Mouse (Mus musculus) heart, embryonic 11.5 days (tissue): ENCODE data around the gene Ly6g6e. TPM values are rescaled to one million over a fixed set of nuclear protein-coding genes. Genes with fewer than 3 reads are reported as not detected.
"Not testable (repeated sequence)": the region's sequence is repeated elsewhere in the genome, so short reads cannot be mapped to it uniquely, and the experiment has no call there.

Experiments
- ATAC-seq: fragments of 200-750 bp; cut with Nextera tagmentation; replicated peaks from 2 replicates; pipeline ENCODE4 v1.8.0; 2017; ENCODE audit warnings: moderate library complexity; ENCODE audit not compliant: insufficient number of reproducible peaks, low FRiP score, low TSS enrichment
- H3K27ac ChIP-seq: fragments of 300-500 bp; sonication (generic); 2 replicates; pipeline ENCODE4 v1.5.1; 2014; ENCODE audit warnings: mild to moderate bottlenecking, low read depth, low read length
- H3K27me3 ChIP-seq: fragments of 300-500 bp; sonication (generic); 2 replicates; pipeline ENCODE4 v1.6.1; 2014; ENCODE audit warnings: mild to moderate bottlenecking, low read length, mixed read lengths; ENCODE audit not compliant: control insufficient read depth, insufficient read depth
- H3K36me3 ChIP-seq: fragments of 300-500 bp; sonication (generic); 2 replicates; pipeline ENCODE4 v1.6.1; 2014; ENCODE audit warnings: mild to moderate bottlenecking, low read length, moderate library complexity, mixed read lengths; ENCODE audit not compliant: control insufficient read depth, insufficient read depth
- H3K4me1 ChIP-seq: fragments of 300-500 bp; sonication (generic); 2 replicates; pipeline ENCODE4 v1.6.1; 2014; ENCODE audit warnings: low read length; ENCODE audit not compliant: control insufficient read depth, insufficient read depth
- H3K4me2 ChIP-seq: fragments of 300-500 bp; sonication (generic); 2 replicates; pipeline ENCODE4 v1.6.1; 2014; ENCODE audit warnings: mild to moderate bottlenecking, moderate library complexity
- H3K4me3 ChIP-seq: fragments of 300-500 bp; sonication (generic); 2 replicates; pipeline ENCODE4 v1.5.1; 2014; ENCODE audit warnings: low read depth, low read length
- H3K9ac ChIP-seq: fragments of 300-500 bp; sonication (generic); 2 replicates; pipeline ENCODE4 v1.6.1; 2014; ENCODE audit warnings: mild to moderate bottlenecking, low read depth, low read length, moderate library complexity
- H3K9me3 ChIP-seq: fragments of 300-500 bp; sonication (generic); replicated peaks from 2 replicates; pipeline ENCODE4 v1.6.1; 2016; ENCODE audit warnings: low read length; ENCODE audit not compliant: control insufficient read depth
- WGBS: fragments of 180-500 bp; shearing (Covaris S2); extraction: QIAGEN DNeasy Blood & Tissue Kit; methylation state at CpG from one replicate; pipeline ENCODE4 v1.1.7; 2014; ENCODE audit not compliant: insufficient replicate concordance; 5-methylcytosine and 5-hydroxymethylcytosine counted together
- polyA plus RNA-seq: library from polyadenylated mRNA; unstranded; fragments of >200 nt; fragmentation: Nextera tagmentation; extraction: Ambion mirVana; gene quantifications from 2 replicates; pipeline ENCODE4 v1.2.1, GENCODE M21; 2014

The Ly6g6e gene
- polyA plus RNA-seq = 0.42 TPM in 1 of 2 replicates, not detected in the other

DNA sequence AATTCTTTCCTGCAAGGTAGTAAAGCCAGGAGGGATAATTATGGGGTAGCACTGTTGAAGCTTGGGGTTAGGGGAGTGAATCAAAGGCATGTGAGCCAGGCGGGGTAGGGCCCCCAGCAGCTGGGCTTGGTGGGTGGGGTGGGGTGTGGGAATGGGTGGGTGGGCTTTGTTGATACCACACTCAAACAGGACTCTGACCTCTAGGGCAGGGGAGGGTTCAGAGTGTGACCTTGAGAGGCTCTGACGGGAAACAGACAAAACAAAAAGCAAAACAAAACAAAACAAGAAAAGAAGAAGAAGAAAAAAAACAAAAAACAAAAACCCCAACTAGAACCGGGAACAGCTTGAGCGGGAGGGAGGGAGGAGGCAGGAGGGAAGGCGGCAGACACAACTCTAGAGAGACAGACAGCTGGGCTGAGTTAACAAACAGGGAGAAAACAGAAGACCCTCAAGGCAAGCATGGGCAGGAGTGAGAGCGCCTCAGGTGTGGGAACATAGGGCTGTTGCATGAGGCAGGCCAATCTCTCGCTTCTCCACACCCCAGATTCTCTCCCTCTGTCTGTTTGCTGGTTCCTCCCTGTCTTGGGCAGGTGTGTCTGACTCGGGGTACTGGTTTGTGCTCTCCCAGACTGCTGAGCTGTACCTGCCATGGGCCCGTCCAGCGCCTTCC lies at the start of gene Ly6g6e:
Ly6g6e (plus strand) TSS at position 396 of the 670 bp plus-strand sequence.
- ATAC-seq = no peak
- Histone ChIP-seq H3K27me3 (no peaks in the 10 kb centered on the region), H3K4me2 (peak within 1 kb of the TSS; percentile 67), H3K9ac (peak within 1 kb of the TSS; percentile 72), H3K4me1 (peaks cover 19% of the 10 kb centered on the region), H3K4me3 (peak within 1 kb of the TSS; percentile 32), H3K27ac (peak within 1 kb of the TSS; percentile 35; the same call in 1 of the 2 replicates), H3K9me3 (no peaks in the 10 kb centered on the region), H3K36me3 (no peaks in the 10 kb centered on the region)
- WGBS = 30% methylated on average over 10 of the region's 10 CpGs

DNA sequence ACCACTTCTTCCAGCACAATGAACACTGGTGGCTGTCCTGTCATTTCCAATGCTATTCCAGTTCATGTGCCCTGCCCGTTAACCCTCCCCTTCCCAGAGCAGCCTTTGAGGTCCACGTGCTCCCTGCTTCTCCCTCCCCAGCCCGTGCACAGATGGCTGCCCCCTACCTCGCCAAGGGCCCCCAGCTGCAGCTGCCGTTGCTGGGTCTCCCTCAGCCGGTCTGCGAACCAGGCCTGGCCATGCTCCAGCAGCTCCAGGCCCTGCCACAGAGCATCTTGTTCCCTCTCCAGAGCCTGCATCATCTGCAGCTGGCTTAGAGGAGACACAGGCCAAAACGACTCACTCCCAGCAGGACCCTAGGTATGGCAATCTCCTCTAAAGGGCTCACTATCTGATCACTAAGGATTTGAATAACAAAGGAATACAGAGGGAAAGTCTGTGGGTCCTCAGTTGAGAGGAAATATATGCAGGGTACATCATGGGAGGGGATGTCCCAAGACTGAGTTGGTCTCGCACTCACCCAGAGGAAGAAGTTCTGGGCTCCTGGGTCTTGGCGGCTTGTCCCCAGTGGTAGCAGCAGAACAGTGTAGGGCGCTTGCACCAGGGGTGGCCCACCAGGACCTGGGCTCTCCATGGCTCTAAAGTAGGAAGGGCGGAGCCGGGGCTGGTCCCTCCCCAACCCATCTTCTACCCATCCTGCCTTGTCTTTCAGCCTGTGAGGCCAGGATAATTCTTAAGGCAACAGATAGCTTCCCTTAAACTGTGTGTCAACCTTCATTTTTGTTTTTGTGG lies 49.2 kb upstream of the Ly6g6e start, which contains the start of gene Sapcd1:
Sapcd1 (minus strand) TSS at position 740 of the 792 bp plus-strand sequence.
- Histone ChIP-seq H3K27ac (peak within 1 kb of the TSS; percentile 41; the same call in 1 of the 2 replicates), H3K4me2 (peak within 1 kb of the TSS; percentile 42), H3K27me3 (no peaks in the 10 kb centered on the region), H3K36me3 (no peaks in the 10 kb centered on the region), H3K4me1 (peaks cover 26% of the 10 kb centered on the region), H3K9ac (peak within 1 kb of the TSS; percentile 22; the same call in 1 of the 2 replicates), H3K9me3 (no peaks in the 10 kb centered on the region), H3K4me3 (no peak within 1 kb of the TSS)
- 34% methylated on average over 13 of the region's 13 CpGs for WGBS
- ATAC-seq = no peak

DNA sequence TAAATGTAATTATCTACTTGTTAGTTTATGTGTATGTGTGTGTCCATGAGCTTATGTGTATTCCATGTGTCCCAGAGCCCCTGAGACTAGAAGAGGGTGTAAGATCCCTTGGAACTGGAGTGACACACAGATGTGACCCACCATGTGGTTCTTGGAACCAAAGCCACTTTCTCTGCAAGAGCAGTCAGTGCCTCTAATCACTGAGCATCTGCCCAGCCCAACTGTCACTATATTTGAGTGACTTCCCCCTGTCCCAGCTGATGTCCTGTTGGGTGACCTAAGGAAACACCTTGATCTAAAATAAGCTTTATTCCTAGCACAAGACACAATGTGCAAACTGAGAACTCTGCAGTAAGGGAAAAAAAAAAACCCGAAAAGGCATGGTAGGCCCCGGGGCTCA lies 48.4 kb upstream of the Ly6g6e start:
- H3K4me2 ChIP-seq = no peak overlapping the region
- H3K4me3 ChIP-seq = no peak overlapping the region
- H3K4me1 ChIP-seq = peaks cover 26% of the 10 kb centered on the region
- WGBS = 78% methylated on average over 2 of the region's 2 CpGs
- H3K9ac ChIP-seq = no peak overlapping the region
- H3K27ac ChIP-seq = no peak overlapping the region
- no peaks in the 10 kb centered on the region for H3K9me3 ChIP-seq
- ATAC-seq = no peak
- H3K27me3 ChIP-seq = no peaks in the 10 kb centered on the region
- no peaks in the 10 kb centered on the region for H3K36me3 ChIP-seq

DNA sequence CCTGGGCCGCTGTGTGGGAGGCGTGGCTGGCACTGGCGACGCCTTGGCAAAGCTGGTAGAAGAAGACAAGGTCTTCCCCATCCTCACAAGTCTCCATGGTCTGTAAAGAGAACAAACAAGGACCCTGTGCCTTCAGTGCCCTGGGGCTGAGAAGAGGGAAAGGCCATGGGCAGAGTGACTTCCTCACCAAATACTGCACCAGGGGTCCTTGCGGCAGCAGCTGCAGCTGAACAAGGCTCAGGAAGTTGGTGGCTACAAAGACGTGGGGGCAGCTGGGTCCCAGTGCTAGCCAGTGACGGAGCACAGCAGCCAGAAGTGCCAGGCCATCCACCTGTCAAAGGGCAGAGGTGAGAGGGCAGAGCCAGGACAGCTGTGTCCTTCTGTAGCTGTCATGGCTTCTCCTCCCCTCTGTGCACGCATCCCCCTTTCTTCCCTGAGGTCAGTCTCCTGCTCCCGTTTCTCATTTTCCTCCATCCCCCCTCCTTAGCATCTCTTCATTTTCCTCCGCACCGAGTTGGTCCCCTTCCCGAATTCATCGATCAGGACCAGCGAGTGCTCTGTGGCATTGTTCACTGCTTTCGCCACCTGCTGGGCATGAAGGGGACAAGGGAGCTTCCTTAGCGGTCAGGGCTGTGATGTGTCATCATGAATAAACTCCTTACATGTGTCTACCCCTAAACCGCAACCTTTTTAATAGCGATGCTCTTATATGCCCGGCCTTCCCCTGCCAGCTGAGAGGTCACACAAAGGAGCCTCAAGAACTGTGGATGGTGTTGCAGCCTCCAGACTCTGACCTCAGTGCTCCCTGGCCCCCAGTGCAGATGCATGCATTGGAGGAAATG lies 46.8 kb upstream of the Ly6g6e start:
- H3K4me2 ChIP-seq = peak overlapping the region; percentile 14; the same call in 1 of the 2 replicates

DNA sequence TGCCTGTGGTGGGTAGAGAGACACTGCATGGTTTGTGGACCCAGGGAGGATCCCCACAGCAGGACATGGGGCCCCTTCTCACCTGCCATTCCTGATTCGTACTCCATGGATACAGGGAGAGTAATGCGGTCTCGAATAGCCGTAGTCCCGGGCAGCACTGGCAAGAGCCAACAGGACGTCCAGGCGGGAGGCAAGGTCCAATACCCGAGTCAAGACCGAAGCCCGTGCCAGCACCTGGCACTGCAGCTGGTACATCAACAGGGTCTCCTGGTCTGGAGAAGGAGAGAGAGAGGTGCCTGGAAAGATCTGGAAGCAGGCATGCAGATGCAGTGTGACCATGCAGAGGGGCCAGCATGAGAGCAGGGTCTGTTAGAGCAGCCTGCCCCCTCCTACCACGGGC lies 45.4 kb upstream of the Ly6g6e start:
- WGBS = 83% methylated on average over 11 of the region's 11 CpGs

More for the DNA sequence above, 46.8 kb upstream of the Ly6g6e start:
- 0 out of 2 replicates have a peak overlapping the region, but pooled peaks have one; percentile 1 for H3K4me3 ChIP-seq
- no peak overlapping the region for H3K27ac ChIP-seq
- ATAC-seq = no peak
- H3K4me1 ChIP-seq = peaks cover 15% of the 10 kb centered on the region
- no peaks in the 10 kb centered on the region for H3K9me3 ChIP-seq
- 37% methylated on average over 19 of the region's 19 CpGs for WGBS
- H3K9ac ChIP-seq = 0 out of 2 replicates have a peak overlapping the region, but pooled peaks have one; percentile 34
- H3K36me3 ChIP-seq = no peaks in the 10 kb centered on the region
- no peaks in the 10 kb centered on the region for H3K27me3 ChIP-seq

DNA sequence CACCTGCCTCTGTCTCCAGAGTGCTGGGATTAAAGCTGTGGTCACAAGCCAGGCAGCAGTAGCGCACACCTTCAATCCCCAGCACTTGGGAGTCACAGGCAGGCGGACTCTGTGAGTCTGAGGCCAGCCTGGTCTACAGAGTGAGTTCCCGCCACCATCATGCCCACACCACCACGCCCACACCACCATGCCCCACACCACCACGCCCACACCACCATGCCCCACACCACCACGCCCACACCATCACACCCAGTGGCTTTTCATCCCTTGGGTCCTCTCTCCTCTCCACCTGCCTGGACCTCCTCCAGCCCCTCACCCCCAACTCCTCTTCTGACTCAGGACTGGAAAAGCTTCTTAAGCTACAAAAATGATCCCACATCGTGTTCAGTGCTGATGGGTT lies 44.8 kb upstream of the Ly6g6e start:
- Histone ChIP-seq H3K36me3 (no peaks in the 10 kb centered on the region), H3K9ac (0 out of 2 replicates have a peak overlapping the region, but pooled peaks have one; percentile 34), H3K4me1 (peaks cover 13% of the 10 kb centered on the region), H3K27me3 (no peaks in the 10 kb centered on the region), H3K9me3 (no peaks in the 10 kb centered on the region), H3K4me2 (no peak overlapping the region), H3K4me3 (no peak overlapping the region), H3K27ac (no peak overlapping the region)
- ATAC-seq = no peak
- 76% methylated on average over 7 of the region's 7 CpGs for WGBS

More for the DNA sequence above, 45.4 kb upstream of the Ly6g6e start:
- Histone ChIP-seq H3K9me3 (no peaks in the 10 kb centered on the region), H3K4me3 (no peak overlapping the region), H3K4me1 (peaks cover 13% of the 10 kb centered on the region), H3K4me2 (no peak overlapping the region), H3K27me3 (no peaks in the 10 kb centered on the region), H3K27ac (no peak overlapping the region), H3K9ac (0 out of 2 replicates have a peak overlapping the region, but pooled peaks have one; percentile 34), H3K36me3 (no peaks in the 10 kb centered on the region)
- ATAC-seq = no peak

DNA sequence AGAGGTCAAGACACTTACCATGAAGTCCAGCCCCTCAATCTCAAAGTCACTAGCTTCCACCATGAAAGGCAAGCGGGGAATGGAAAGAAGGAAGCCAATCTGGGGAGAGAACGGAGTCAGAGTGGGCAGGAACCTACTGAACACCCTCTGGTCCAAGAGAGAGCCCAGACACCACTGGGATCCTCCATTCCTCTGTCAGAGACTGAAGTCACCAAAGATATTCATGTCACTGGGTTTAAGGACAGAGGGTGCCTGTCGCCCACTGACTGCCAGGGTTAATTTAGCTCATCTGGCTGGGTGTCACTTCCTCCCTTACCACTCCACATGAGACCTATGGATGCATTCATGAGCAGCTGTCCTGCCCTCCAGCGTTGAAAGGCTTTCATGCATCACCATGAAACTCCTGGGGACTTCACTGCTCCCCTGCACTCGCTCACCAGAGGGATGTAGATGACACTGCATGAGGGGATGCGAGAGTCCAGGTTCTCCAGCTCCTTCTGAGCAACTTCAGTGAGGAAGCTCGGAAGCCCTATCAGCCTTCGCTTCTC lies 44.3 kb upstream of the Ly6g6e start:
- Histone ChIP-seq H3K27ac (no peak overlapping the region), H3K4me3 (no peak overlapping the region), H3K4me2 (no peak overlapping the region), H3K27me3 (no peaks in the 10 kb centered on the region), H3K4me1 (peaks cover 9% of the 10 kb centered on the region), H3K9ac (no peak overlapping the region), H3K9me3 (no peaks in the 10 kb centered on the region), H3K36me3 (no peaks in the 10 kb centered on the region)
- no peak for ATAC-seq
- 60% methylated on average over 8 of the region's 8 CpGs for WGBS

DNA sequence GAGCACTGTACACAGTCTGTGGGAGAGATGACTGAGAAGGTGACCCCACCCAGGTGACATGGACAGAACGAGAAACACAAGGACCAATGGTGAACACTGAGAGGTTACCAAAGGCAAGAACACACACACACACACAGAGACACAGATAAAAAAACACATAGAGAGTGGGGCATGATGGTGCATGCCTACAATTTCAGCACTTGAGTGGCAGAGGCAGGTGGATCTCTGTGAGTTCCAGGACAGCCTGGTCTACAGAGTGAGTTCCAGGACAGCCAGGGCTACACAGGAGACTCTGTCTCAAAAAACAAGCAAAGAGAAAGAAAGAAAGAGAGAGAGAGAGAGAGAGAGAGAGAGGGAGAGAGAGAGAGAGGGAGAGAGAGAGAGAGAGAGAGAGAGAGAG lies 43.0 kb upstream of the Ly6g6e start:
- 68% methylated on average over 1 of the region's 1 CpGs for WGBS
- H3K27ac ChIP-seq, H3K4me2 ChIP-seq, H3K36me3 ChIP-seq, H3K4me3 ChIP-seq, H3K9ac ChIP-seq, ATAC-seq, H3K4me1 ChIP-seq, H3K9me3 ChIP-seq, H3K27me3 ChIP-seq: not testable (repeated sequence)
